Mouse (Mus musculus) neutrophil, adult 65 days (primary cell): Measurements from ENCODE around the gene Gm3543. TPM values are rescaled to one million over a fixed set of nuclear protein-coding genes. Genes with fewer than 3 reads are reported as not detected.

ENCODE experiments used
- total RNA-seq: library from RNA; stranded (reverse); gene quantifications from 2 replicates; pipeline ENCODE4 v1.2.4, GENCODE M21; 2023

Gm3543 gene
- not detected in 2 replicates for total RNA-seq

GRCm38 (mm10) chr14:41983225-41983624, at the start of gene Gm3543:
Gene Gm3543, minus strand, starts transcription at chr14:41983325.

DNA sequence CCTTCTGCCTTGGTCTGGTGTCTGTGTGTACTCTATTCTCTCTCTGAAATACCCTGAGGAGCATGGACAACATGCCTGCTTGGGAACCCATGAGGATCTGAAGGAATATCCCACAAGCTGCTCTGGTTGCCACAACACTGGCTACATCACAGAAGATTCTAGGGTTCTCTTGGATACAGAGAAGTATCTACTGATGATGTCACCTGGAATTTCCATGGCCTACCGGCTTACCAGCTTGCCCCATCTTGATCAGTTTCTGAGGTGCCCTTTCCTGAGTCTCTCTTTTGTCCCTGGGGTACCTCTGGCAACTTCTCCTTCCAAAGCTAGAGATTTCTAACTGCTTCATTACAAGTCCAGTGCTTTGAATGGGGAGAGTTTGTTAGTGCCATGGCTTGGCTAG, 15.3 kb downstream of the Gm3543 start, which contains the start of gene Gm6401:
Gm6401 (minus strand) TSS at position 101 of the 400 bp plus-strand sequence.

DNA sequence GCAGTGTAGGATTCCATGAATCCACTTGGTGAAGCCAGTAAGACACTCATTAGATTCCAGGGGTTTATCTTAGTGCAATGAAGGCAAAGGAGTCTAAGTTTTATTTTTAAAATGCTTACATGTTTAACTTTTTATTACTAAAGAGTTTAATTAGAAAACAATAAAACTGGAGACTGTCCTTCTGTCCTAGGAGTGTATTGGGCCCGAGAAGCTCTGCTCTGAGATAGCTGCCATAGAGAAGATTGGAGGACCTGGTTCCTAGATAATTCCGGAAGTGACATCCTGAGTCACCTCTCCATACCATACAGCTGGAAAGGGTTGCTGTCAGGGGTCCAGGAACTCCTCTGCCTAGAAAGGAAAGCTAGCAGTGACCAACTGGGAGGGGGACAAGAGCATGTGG, 39.4 kb downstream of the Gm3543 start, which contains the start of gene 1700024B05Rik:
1700024B05Rik (plus strand) TSS at position 301 of the 400 bp plus-strand sequence.

Other genes starting within 250 kb of the Gm3543 start
- gene Gm7929, start 232.7 kb downstream of the Gm3543 start, total RNA-seq = not detected in 2 replicates
- gene Gm47189, start 210.9 kb downstream of the Gm3543 start, total RNA-seq = not detected in 2 replicates
- not detected in 2 replicates for gene Gm7980, start 76.0 kb downstream of the Gm3543 start, total RNA-seq
- gene 1700049E17Rik1, start 58.4 kb downstream of the Gm3543 start, total RNA-seq = not detected in 2 replicates
- not detected in 2 replicates for gene 1700024B05Rik, start 39.3 kb downstream of the Gm3543 start, total RNA-seq
- gene Gm6401, start 15.4 kb downstream of the Gm3543 start, total RNA-seq = not detected in 2 replicates
- not detected in 2 replicates for gene Gm7951, start 134.0 kb upstream of the Gm3543 start, total RNA-seq
- not detected in 2 replicates for gene Gm17027, start 179.3 kb upstream of the Gm3543 start, total RNA-seq
- gene Gm3573, start 207.5 kb upstream of the Gm3543 start, total RNA-seq = not detected in 2 replicates